Mouse (Mus musculus): ENCODE results near the gene Ttf2.

The Ttf2 gene

DNA sequence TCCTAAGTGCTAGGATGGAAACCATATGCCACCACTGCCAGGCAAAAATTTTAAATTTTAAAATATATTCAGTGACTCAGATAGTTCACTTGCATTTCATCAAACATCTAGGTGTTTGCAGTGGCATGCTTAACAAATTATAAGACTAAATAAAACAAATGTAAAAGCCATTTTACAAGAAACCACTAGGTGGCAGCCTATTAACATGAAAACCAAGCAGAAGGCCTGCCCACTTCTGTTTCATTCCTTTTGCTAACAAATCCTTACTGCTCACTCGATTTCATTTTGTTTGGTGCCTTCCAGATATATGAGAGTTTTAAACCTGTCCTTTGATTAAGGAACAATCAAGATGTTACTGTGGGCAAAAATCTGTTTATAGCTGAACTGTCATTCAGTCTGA, 4.4 kb upstream of the Ttf2 start:
- peak in 1 of 2 experiments; percentile 42 for DNase-seq (ENCODE audit: low spot score in 2 of 2)

DNA sequence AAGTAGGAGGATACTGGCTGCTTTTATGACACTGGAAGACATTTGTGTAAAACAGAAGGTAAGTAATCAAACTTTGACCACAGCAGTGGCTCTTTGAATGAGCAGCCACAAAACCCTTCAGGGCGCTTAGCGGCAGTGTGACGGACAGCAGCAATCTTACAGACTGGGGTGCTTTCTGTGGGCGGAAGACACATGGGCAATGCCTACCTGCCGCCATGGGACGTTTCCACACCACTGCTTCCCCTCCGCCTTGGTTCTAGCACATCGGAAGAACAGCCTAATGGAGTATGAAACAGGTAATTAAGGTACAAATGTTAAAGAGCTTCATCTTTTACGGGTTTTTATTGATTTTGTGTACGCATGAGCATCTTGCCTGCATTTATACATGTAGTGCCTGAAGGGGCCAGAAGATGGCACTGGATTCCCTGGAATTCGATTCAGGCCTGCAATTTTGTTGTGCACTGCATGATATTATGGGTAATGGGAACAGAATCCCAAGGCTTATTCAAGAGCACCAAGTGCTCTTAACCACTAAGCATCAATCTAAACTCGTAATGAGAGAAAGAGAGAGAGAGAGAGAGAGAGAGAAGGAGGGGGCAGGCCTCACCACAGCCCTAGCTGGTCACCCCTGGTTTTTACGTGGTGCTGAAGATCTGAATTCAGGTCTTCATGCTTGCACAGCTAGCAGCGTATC, 5.5 kb downstream of the Ttf2 start:
- DNase-seq (ENCODE audit: low spot score in 2 of 2), result peak; percentile 46 to 79

DNA sequence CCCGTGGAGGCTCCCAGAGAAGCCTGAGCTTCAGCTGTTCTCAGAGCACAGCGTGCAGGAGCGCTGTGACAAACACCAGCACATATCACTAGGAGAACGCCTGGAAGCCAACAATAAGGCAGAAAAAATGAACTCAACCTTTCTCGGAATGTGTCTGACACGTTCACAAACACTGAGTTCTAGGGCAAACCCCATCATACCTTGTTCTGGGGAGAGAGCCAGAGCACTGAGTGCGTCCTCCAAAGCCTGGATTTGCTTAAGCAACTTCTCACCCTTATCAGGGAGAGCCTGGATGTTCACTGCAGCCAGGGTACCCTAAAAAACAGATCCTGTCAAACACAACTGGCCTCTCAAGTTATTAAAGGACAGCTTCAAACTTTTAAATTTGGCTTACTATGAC, 8.0 kb downstream of the Ttf2 start:
- no peak for DNase-seq (ENCODE audit: low spot score in 2 of 2)

DNA sequence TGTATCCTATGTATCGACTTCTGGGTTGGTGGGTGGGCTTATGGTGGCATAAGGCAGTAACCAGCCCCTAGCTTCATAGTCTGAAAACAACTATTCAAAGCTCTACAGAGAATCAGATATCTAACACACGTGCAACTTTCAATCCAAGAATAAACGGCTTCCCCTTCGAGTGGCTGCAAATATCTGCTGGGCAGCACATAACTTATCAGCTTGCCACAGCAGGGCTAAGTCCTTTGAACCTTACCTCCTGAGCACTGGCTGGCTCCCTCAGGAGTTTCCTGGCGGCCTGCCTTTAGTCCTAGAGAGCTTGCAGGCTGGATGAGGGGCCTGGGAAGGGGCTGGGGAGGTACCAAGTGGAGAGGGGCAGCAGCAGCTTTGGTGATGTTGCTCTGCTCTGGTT, 8.5 kb downstream of the Ttf2 start:
- no peak for DNase-seq (ENCODE audit: low spot score in 2 of 2)

DNA sequence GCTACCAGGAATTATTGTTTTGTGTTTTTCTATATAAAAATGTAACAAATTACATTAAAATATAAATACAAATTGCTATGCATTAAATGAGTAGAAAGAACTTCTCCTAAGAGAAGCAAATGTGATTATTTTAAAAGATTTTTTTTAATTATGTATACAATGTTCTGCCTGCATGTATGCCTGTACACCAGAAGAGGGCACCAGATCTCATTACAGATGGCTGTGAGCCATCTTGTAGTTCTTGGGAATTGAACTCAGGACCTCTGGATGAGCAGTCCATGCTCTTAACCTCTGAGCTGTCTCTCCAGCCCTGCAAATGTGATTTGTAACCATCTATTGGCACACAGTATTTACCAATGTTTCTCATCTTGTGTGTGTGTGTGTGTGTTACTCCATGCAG, 14.8 kb downstream of the Ttf2 start:
- DNase-seq (ENCODE audit: low spot score in 2 of 2), result no peak

DNA sequence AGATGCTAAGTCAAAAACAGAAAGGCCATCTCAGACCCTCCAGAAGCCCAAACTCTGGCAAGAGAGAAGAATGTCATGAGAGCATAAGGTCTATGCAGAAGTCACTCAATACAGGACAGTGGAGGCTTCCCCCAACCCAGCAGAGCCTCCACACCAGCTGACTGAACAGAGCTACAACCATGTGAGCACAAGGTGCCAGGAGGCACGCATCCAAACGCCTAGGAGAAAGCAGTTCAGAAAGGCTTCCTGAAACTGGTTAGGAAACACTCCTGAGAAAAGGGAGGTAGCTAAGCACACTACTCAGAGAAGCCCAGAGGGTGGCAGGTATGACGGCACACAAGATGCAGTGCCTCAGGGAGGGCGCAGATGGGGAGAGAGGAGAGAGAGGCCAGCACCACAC, 17.9 kb downstream of the Ttf2 start:
- no peak for DNase-seq (ENCODE audit: low spot score in 2 of 2)

DNA sequence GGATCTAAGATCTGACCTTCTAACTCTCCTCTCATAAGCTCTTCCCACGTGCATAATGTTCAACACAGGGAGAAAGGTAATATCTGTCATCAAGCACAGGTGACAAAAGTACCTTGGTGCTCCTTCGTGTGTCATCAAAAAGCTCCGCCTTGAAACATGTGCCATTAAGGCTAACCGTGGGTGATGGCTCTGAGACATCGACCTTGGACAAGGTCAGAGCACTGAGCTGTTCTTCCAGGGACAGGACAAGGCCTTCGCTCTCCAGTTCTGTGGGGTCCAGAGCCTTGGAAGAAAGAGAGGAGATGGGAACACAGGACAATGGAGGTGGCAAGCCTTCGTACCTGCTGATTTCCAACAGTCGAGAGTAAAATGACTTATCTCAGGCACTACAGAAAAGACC, 22.2 kb downstream of the Ttf2 start:
- DNase-seq (ENCODE audit: low spot score in 2 of 2), result no peak

DNA sequence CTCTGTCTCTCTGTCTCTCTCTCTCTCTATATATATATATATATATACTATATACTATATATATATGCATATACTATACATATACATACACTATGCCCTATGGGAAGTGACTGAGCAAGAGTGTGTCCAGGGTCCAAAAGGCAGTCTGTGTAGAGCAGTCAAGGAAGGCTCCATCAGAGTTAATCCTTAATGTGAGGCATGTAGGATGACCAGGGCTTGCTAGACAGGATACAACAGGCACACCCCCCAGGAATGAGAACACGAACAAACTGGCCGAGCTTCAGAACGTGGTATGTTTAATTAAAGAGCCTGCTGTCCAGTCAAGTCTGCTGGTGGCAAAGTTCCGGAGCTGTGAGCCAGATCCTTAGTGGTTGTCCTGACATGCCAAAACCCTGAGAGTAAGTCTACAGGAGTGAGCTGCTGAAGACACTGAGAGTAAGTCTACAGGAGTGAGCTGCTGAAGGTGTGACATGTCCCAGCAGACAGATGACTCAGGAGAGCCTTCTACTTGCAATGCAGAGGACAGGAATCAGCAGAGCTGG, 28.9 kb downstream of the Ttf2 start:
- no peak for DNase-seq (ENCODE audit: low spot score in 2 of 2)

DNA sequence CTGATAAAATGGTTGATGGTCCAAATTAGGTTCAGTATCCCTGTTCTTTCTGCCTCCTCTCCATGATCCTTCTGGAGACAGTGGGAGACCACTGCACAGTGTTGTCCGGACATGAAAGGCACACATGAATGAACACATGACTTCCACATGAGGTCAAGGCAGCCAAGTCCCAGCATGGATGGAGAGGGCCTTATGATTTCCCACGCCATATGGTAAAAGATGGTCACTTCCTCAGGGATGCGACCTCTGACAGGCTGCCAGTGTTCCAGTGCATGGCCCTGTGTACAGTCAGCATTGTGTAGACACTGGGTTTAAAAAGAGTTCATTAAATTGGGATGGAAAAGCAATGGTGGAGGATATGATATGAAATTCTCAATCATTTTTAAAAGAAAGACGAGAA, 31.3 kb downstream of the Ttf2 start:
- DNase-seq (ENCODE audit: low spot score in 2 of 2), result no peak

DNA sequence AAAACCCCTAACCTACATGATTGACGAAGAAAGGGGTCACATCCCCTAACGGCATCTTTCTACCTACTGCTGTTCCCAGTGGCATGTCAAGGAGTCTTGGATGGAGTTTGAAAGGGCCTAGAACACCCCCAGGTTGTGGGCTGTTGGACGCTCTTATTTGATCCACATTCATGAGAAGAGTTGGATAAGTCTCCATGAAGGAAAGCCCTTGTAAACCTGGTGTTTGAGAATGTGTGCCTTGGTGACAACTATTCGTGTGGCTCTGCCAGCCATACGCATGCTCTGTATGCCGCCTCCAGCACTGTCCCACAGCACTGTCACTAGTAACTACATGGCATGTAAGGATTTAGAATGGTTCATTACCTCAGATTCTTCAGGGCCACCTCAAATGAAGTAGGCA, 33.3 kb downstream of the Ttf2 start:
- no peak for DNase-seq (ENCODE audit: low spot score in 2 of 2)

DNA sequence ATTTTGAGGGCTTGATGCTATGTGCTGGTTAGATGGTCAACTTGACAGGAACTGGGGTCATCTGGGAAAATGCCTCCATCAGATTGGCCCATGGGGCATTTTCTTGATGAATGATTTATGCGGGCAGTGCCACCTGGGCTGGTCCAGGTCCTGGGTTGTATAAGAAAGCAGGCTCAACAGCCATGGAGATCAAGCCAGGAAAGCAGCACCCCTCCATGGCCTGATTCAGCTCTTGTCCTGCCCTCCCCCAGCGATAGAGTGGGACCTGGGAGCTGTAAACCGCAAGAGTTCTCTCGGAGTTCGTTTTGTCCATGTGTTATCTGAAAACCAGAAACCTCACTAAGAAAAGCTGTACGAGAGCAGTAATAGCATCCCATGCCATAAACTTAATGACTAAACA, 33.9 kb downstream of the Ttf2 start:
- DNase-seq (ENCODE audit: low spot score in 2 of 2), result no peak

DNA sequence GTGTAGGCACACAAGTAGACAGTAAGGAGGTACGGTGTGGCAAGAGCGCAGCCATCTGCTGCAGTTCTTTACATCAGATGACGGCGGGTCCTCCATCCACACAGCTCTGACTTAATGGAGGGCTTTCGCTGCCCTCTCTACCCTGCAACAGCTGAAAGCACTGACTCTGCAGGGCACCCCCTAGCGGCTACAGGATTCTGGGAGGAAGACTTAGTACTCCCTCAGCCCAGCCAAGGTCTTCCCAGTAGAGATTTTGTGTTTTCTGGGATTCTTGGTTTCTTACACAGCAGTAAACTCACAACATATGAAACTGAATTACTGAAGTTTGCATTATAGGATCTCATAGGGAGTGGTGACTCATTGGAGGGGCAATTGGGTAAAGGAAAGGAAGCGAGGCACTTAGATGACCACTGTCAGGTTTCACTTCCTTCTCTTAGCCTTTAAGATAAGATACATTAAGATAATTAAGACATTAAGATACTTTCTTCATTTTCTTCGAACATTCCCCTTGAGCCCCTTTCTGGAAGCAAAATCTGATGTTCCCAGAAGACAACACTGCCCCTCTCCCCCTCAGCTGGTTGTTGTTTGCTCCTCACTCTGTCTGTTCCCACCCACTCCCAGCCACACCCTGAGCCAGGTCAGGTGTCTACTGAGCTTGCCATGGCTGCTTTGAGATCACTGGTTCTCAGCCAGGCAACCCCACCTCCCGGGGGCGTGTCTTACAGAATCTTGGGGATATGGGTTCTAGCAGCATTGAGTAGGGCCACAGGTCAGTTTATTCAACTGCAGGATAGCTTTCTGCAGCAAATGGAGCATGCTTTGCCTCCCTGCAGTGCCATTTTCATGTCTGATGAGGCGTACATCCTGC, 37.2 kb downstream of the Ttf2 start:
- DNase-seq (ENCODE audit: low spot score in 2 of 2), result no peak

DNA sequence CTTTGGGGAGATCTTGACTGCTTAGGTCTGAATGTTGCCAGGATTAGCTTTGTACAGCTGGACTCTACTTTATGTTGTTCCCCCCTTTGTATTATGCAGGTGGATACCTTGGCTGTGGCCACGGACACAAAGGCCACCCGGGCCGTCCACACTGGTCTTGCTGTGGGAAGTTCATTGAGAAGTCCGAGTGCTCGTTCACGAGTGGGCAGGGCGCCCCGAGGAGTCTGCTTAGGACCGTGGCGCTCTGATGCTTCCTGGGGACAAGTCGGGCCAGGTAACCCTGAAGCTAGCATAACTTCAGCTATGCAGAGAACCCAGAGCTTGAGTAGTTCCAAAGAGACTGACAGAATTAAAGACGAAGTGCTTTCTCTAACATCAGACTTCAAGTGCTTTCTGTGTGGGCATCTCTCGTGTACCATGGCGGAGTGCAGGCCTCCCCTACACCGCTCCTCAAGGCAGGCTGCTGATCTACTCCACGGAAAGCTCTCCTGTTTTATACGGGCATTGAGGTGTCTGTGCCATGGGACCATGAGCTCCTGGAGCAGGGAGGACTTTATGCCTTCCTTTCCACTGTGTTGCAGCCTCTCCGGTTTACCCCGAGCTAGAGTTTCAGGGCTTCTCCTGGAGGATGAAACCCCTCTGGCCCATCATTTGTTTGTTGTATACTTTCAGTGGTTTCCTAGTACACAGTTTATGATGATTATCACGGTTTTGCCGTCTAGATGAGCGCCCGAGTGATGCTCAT, 38.0 kb downstream of the Ttf2 start:
- DNase-seq (ENCODE audit: low spot score in 2 of 2), result no peak

DNA sequence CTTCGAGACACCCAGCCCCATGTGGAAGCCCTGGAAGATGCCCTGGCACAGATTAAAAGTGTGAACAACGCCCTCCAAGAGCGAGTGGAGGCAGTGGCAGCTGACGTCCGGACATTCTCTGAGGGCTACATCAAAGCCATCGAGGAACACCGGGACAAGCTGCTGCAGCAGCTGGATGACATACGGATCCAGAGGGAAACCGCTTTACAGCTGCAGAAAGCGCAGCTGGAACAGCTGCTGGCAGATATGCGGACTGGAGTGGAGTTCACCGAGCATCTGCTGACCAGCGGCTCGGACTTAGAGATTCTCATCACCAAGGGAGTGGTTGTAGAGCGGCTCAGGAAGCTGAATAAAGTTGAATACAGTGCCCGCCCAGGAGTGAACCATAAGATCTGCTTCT, 44.3 kb downstream of the Ttf2 start:
- no peak for DNase-seq (ENCODE audit: low spot score in 2 of 2)

DNA sequence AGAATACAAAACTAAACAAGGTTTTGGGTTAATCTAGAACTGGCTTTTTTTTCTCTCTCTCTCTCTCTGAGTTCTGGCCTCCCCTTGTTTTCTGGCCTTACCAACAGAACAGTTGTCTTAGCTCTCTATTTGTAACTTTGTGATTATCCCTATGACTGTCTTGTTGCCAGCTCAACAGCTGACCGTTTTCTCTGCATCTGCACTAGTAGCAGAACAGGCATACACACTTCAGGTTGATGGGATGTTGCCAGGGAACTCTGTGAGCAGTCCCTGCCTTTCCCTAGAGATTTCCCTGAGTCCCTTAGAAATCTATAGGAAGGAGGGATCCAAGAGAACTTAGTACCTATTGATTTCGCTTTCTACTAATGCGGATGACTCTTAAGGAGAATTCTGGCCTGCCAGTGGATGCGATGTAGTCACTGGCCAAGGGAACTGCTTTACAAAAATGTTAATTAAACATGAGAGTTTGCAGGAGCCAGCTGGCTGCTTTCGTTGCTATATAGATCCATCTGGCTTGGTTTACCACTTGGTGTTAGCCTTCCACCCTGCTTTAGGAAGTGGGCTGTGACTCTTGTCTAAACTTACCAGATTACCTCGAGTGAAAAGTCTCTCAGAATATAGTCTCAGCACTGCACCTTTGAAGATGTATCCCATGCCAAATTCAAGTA, 45.3 kb downstream of the Ttf2 start:
- peak in 1 of 2 experiments; percentile 50 for DNase-seq (ENCODE audit: low spot score in 2 of 2)

DNA sequence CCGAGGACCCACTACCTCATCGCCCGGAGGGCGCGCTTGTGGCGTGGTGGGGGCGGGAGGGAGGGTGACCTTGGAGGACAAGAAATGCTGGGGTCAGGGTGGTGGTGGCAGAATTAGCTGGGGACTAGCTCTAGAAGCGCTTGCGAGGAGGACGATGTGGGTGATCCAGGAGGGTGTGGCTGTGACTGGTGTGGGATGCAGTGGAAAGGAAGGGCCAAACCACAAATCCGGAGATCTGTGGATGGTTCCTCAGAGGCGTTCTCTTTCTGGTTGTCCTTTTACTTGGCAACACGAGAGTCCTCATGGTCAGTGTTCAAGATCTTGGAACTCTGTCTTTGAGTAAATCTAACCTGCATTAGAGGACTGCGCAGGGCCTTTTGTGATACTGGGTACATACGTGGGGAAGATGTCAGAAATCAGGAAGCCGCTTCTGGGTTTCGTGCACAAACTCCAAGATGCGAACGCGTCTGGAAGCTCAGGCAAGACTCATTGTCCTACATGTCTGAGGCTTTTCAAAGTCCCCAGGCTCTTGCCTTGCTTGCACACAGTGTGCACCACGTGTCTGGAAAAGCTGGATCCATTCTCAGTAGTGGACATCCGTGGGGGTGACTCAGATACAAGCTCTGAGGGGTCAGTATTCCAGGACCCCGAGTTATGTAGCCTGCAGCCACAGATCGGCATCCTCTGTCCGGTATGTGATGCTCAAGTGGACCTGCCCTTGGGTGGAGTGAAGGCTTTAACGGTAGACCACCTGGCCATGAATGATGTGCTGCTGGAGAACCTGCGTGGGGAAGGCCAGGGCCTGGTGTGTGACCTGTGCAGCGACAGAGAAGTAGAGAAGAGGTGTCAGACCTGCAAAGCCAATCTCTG, 46.7 kb downstream of the Ttf2 start:
- DNase-seq (ENCODE audit: low spot score in 2 of 2), result no peak

DNA sequence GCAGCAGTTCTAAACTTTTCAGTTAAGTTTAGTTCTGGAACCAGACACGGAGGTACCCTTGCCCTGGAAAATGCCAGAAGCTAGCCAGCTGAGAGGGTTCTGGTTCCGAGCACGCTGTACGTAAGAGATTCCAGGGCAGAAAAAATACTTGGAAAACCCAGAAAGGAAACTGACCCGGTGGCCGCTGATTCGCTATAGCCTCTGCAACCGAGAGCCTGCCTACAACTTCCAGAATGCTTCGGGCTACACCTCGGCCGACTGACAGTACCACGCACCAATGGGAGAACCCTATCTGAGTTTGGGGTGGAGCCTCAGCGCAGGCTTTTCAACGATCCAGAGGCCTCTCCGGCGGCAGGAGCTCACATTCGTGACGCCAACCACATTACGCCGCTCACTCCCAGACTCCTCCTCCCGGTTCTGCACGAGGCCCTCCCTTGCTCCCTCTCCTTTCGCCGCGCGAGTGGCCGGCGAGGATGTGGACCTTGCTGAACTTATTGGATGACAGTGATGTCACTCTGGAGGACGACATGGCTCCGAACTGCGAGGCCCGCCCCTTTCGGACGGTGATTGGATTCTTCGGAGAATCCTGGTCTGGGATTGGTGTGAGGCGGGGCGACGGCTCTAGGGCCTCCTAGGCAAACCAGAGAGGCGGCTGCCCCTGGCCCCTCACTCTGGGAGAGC, 47.5 kb downstream of the Ttf2 start, which contains the start of gene Trim45:
TSS of gene Trim45 (plus strand) at position 378 of the 681 bp plus-strand sequence.
- DNase-seq (ENCODE audit: low spot score in 2 of 2), result peak; percentile 99 to 100

DNA sequence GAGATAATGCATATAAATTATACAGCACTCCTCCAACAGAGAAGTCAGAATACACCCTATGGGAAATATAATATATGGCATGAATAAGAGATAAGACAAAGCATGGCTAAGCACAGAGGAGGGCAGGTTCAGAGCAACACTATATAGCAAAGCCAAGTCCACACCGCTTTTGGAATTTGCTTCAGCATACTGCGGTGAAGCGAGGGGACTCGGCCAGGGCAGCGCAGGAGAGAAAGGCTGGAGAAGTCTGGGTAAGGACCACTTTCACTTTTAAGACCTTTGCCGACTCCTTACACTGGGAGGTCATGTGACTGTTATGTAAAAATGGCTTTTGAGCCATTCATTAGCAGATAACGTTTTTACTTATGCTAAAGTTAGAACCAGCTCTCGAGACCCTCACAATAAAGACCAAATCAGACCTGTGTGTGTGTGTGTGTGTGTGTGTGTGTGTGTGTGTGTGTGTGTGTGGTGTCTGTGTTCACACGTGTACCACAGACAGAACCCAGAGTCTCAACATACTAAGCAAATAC, 48.8 kb downstream of the Ttf2 start:
- DNase-seq (ENCODE audit: low spot score in 2 of 2), result no peak

DNA sequence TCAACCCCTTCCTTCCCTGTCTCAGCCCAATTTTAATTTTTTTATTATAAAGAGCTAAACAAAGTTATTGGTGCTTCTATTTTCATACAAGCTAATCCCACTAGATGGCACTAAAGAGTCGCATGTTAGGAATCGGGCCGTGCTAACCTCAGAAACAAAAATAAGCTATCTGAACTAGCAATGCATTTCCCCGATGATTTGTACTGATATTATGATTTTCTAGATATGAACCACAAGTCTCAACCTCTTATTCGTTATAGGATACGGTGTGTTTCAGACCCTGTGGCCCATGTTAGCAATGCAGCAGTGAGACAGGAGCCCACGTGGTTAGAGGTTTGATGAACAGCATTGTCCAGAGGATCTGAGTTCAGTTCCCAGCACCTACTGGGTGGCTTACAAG, 52.6 kb downstream of the Ttf2 start:
- no peak for DNase-seq (ENCODE audit: low spot score in 2 of 2)

Measured in frontal cortex, postnatal 36 days (tissue).